Mouse (Mus musculus) stomach, postnatal 0 days (tissue): Measurements from ENCODE around the gene Stag3. TPM values are rescaled to one million over a fixed set of nuclear protein-coding genes. Genes with fewer than 3 reads are reported as not detected.

Source experiments
- ATAC-seq: fragments of 200-750 bp; cut with Nextera tagmentation; 2 replicates; pipeline ENCODE4 v1.8.0; 2017; ENCODE audit not compliant: low FRiP score, low TSS enrichment
- DNase-seq: peaks from one replicate; pipeline ENCODE4 v3.0.0-alpha.2; 2016; ENCODE audit warnings: low spot score
- H3K27ac ChIP-seq: fragments of 300-500 bp; sonication (generic); replicated peaks from 2 replicates; pipeline ENCODE4 v1.5.1; 2014; ENCODE audit warnings: mild to moderate bottlenecking, control low read depth
- H3K27me3 ChIP-seq: fragments of 300-500 bp; sonication (generic); 2 replicates; pipeline ENCODE4 v1.6.1; 2014; ENCODE audit warnings: low read length; ENCODE audit not compliant: control insufficient read depth, insufficient read depth
- H3K36me3 ChIP-seq: fragments of 300-500 bp; sonication (generic); 2 replicates; pipeline ENCODE4 v1.6.1; 2014; ENCODE audit warnings: low read length, mixed read lengths; ENCODE audit not compliant: control insufficient read depth, insufficient read depth
- H3K4me1 ChIP-seq: fragments of 300-500 bp; sonication (generic); replicated peaks from 2 replicates; pipeline ENCODE4 v1.6.1; 2014; ENCODE audit warnings: antibody characterized with exemption; ENCODE audit not compliant: control insufficient read depth, insufficient read depth
- H3K4me2 ChIP-seq: fragments of 300-500 bp; sonication (generic); replicated peaks from 2 replicates; pipeline ENCODE4 v1.6.1; 2014; ENCODE audit warnings: low read depth, mild to moderate bottlenecking, control low read depth, moderate library complexity
- H3K4me3 ChIP-seq: fragments of 300-500 bp; sonication (generic); 2 replicates; pipeline ENCODE4 v1.5.1; 2014; ENCODE audit warnings: low read depth, low read length, control low read depth
- H3K9ac ChIP-seq: fragments of 300-500 bp; sonication (generic); 2 replicates; pipeline ENCODE4 v1.6.1; 2014; ENCODE audit warnings: mild to moderate bottlenecking, low read length, control low read depth, mixed read lengths
- H3K9me3 ChIP-seq: fragments of 300-500 bp; sonication (generic); 2 replicates; pipeline ENCODE4 v1.6.1; 2016; ENCODE audit warnings: low read length; ENCODE audit not compliant: control insufficient read depth
- CTCF ChIP-seq: IDR thresholded peaks from 2 replicates; pipeline ENCODE4 v1.5.1; 2016; ENCODE audit warnings: antibody characterized with exemption, low read depth, mild to moderate bottlenecking, moderate library complexity
- EP300 ChIP-seq: optimal IDR thresholded peaks from 2 replicates; pipeline ENCODE3; 2016; ENCODE audit warnings: antibody characterized with exemption
- WGBS: fragments of 180-500 bp; shearing (Covaris S2); extraction: QIAGEN DNeasy Blood & Tissue Kit; methylation state at CpG from one replicate; pipeline ENCODE4 v1.1.7; 2014; 5-methylcytosine and 5-hydroxymethylcytosine counted together
- polyA plus RNA-seq: library from polyadenylated mRNA; unstranded; fragments of >200 nt; fragmentation: Nextera tagmentation; extraction: Ambion mirVana; gene quantifications from 2 replicates; pipeline ENCODE4 v1.2.1, GENCODE M21; 2015

The Stag3 gene
- polyA plus RNA-seq, 1 experiment from 2014 or later, result 0.50 TPM

- Histone ChIP-seq H3K4me3 (peak within 1 kb of the TSS; percentile 81), H3K4me2 (peak within 1 kb of the TSS; percentile 99), H3K27ac (peak within 1 kb of the TSS; percentile 65), H3K27me3 (no peaks in the 10 kb centered on the region), H3K9ac (peak within 1 kb of the TSS; percentile 88), H3K4me1 (0 out of 2 replicates have a peak, but pooled peaks cover 2% of the 10 kb centered on the region), H3K9me3 (no peaks in the 10 kb centered on the region), H3K36me3 (peaks cover 10% of the 10 kb centered on the region; the same call in 1 of the 2 replicates)
- TF ChIP-seq EP300, result no peak
- no peak; the same call in 1 of the 2 replicates for TF ChIP-seq CTCF
- DNase-seq (peak; percentile 93), ATAC-seq (peak; percentile 92)
- under 1% methylated on average over 59 of the region's 71 CpGs for WGBS
Observed at GRCm38 (mm10) chr5:138263260-138264206, 16.5 kb upstream of the Stag3 start, which contains the start of gene BC037034. TSS of gene BC037034 (minus strand) at chr5:138264033.

GRCm38 (mm10) chr5:138264207-138264578 is 15.8 kb upstream of the Stag3 start:
- no peak overlapping the region for H3K27ac ChIP-seq
- WGBS, result 8% methylated on average over 6 of the region's 6 CpGs

GRCm38 (mm10) chr5:138265712-138266111 is 14.3 kb upstream of the Stag3 start:
- 97% methylated on average over 4 of the region's 4 CpGs for WGBS
- H3K9ac ChIP-seq, result no peak overlapping the region
- no peak overlapping the region for H3K4me3 ChIP-seq
- no peak overlapping the region for H3K27ac ChIP-seq
- H3K36me3 ChIP-seq, result no peaks in the 10 kb centered on the region; the same call in 1 of the 2 replicates
- TF ChIP-seq CTCF, result no peak
- no peak for TF ChIP-seq EP300
- no peak overlapping the region for H3K4me2 ChIP-seq
- DNase-seq, result no peak
- no peaks in the 10 kb centered on the region for H3K27me3 ChIP-seq
- ATAC-seq, result no peak
- H3K9me3 ChIP-seq, result no peaks in the 10 kb centered on the region
- 0 out of 2 replicates have a peak, but pooled peaks cover 2% of the 10 kb centered on the region for H3K4me1 ChIP-seq

More at GRCm38 (mm10) chr5:138264207-138264578, 15.8 kb upstream of the Stag3 start:
- H3K9ac ChIP-seq, result peak overlapping the region; percentile 88
- TF ChIP-seq CTCF (no peak), EP300 (no peak)
- no peaks in the 10 kb centered on the region for H3K27me3 ChIP-seq
- H3K4me2 ChIP-seq, result peak overlapping the region; percentile 99
- no peak for ATAC-seq
- DNase-seq, result no peak
- H3K4me3 ChIP-seq, result peak overlapping the region; percentile 81
- H3K9me3 ChIP-seq, result no peaks in the 10 kb centered on the region
- peaks cover 7% of the 10 kb centered on the region; the same call in 1 of the 2 replicates for H3K36me3 ChIP-seq
- 0 out of 2 replicates have a peak, but pooled peaks cover 2% of the 10 kb centered on the region for H3K4me1 ChIP-seq

GRCm38 (mm10) chr5:138267114-138267513 is 12.9 kb upstream of the Stag3 start:
- no peaks in the 10 kb centered on the region for H3K9me3 ChIP-seq
- H3K27me3 ChIP-seq, result no peaks in the 10 kb centered on the region
- no peak overlapping the region for H3K4me3 ChIP-seq
- no peak overlapping the region for H3K4me2 ChIP-seq
- H3K36me3 ChIP-seq, result no peaks in the 10 kb centered on the region; the same call in 1 of the 2 replicates
- no peak overlapping the region for H3K9ac ChIP-seq
- 0 out of 2 replicates have a peak, but pooled peaks cover 5% of the 10 kb centered on the region for H3K4me1 ChIP-seq
- WGBS, result 86% methylated on average over 3 of the region's 3 CpGs
- H3K27ac ChIP-seq, result no peak overlapping the region
- no peak for ATAC-seq
- no peak for DNase-seq
- no peak for TF ChIP-seq CTCF
- TF ChIP-seq EP300, result no peak

- 65% methylated on average over 4 of the region's 4 CpGs for WGBS
- H3K9ac ChIP-seq, result no peak overlapping the region
- H3K27me3 ChIP-seq, result no peaks in the 10 kb centered on the region
- TF ChIP-seq EP300 (no peak), CTCF (no peak)
- no peak for DNase-seq
- H3K9me3 ChIP-seq, result no peaks in the 10 kb centered on the region
- no peaks in the 10 kb centered on the region; the same call in 1 of the 2 replicates for H3K36me3 ChIP-seq
- ATAC-seq, result no peak
- no peak overlapping the region for H3K4me2 ChIP-seq
- H3K27ac ChIP-seq, result no peak overlapping the region
- H3K4me1 ChIP-seq, result peaks cover 5% of the 10 kb centered on the region; the same call in 1 of the 2 replicates
- H3K4me3 ChIP-seq, result no peak overlapping the region
Observed at GRCm38 (mm10) chr5:138268980-138269379, 11.1 kb upstream of the Stag3 start.
